Mouse (Mus musculus) ES-E14 (cell line): Measurements from ENCODE around the gene Plekhf1.

Source experiments
- CHD2 ChIP-seq: IDR thresholded peaks from 2 replicates; pipeline ENCODE4 v1.6.1; 2014; ENCODE audit warnings: mild to moderate bottlenecking, low read depth, low read length, inconsistent platforms
- HCFC1 ChIP-seq: IDR thresholded peaks from 2 replicates; pipeline ENCODE4 v1.6.1; 2012; ENCODE audit warnings: low read length, inconsistent platforms, borderline replicate concordance; ENCODE audit not compliant: insufficient read depth
- MAFK ChIP-seq: IDR thresholded peaks from 2 replicates; pipeline ENCODE4 v1.6.1; 2014; ENCODE audit warnings: mild to moderate bottlenecking, low read depth, low read length, inconsistent platforms; ENCODE audit not compliant: insufficient read depth
- ZC3H11A ChIP-seq: IDR thresholded peaks from 2 replicates; pipeline ENCODE4 v1.6.1; 2012; ENCODE audit warnings: low read depth, mild to moderate bottlenecking, inconsistent platforms, low read length, borderline replicate concordance
- ZNF384 ChIP-seq: IDR thresholded peaks from 2 replicates; pipeline ENCODE4 v1.6.1; 2012; ENCODE audit warnings: low read depth, low read length, inconsistent platforms

GRCm38 (mm10) chr7:38228329-38228728 is 513 bp upstream of the Plekhf1 start:
- TF ChIP-seq ZNF384 (no peak), ZC3H11A (no peak), CHD2 (no peak), HCFC1 (no peak), MAFK (no peak)
